Mouse (Mus musculus): ENCODE measurements around the gene Cetn4.

DNA sequence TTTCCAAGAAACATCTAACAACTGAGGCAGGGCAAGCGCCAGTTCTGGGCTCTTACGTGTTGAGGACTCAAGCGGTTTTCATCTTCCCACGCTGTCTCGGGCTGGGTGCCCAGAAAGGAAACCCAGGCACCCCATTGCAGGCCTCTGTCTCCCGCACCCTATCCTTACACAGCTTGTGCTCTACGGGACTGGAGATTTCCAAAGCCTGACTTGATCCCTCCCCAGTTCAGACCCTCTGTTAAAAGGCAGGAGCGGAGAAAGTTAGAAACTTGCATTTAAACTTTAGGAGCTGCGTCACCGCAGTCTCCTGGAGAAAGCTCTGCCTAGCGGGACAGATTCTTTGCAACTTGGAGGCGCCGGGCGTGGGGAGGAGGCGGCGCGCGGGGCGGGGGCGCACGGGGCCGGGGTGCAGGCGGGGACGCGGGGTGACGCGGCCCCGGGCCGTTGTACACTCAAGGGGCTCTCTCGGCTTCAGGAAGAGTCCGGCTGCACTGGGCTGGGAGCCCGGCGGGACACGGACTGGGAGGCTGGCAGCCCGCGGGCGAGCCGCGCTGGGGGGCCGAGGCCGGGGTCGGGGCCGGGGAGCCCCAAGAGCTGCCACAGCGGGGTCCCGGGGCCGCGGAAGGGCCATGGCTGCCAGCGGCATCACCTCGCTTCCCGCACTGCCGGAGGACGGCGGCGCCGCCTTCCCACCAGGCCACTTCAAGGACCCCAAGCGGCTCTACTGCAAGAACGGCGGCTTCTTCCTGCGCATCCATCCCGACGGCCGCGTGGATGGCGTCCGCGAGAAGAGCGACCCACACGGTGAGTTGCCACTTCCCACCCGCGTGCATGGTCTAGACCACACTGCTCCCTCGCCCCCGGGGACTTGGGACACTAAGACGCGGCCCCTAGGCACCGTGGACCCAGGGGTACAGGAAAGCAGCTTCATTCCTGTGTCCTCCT, 36.0 kb upstream of the Cetn4 start, which contains the start of gene Fgf2:
- no peak for TF ChIP-seq GATA1 (IDR thresholded peaks at IDR 0.05; ENCODE audit: borderline replicate concordance, low read length)
- no peak for TF ChIP-seq FLI1 (IDR thresholded peaks at IDR 0.05; ENCODE audit: low read length)
